Mouse (Mus musculus) midbrain, embryonic 10.5 days (tissue): ENCODE data around the gene Prkrip1. TPM values are rescaled to one million over a fixed set of nuclear protein-coding genes. Genes with fewer than 3 reads are reported as not detected.
A peak's percentile ranks its signal among the peaks of the same experiment; 100 is the strongest.

ENCODE experiments used
- DNase-seq: peaks from one replicate; pipeline ENCODE4 v3.0.0-alpha.2; 2017; ENCODE audit warnings: low spot score
- H3K27ac ChIP-seq: fragments of 300-500 bp; sonication (generic); replicated peaks from 2 replicates; pipeline ENCODE4 v1.5.1; 2016; ENCODE audit warnings: mild to moderate bottlenecking
- H3K27me3 ChIP-seq: fragments of 300-500 bp; sonication (generic); 2 replicates; pipeline ENCODE4 v1.6.1; 2016; ENCODE audit warnings: low read depth, mild to moderate bottlenecking; ENCODE audit not compliant: poor library complexity, severe bottlenecking
- H3K36me3 ChIP-seq: fragments of 300-500 bp; sonication (generic); 2 replicates; pipeline ENCODE4 v1.6.1; 2016; ENCODE audit warnings: mild to moderate bottlenecking, moderate library complexity
- H3K4me1 ChIP-seq: fragments of 300-500 bp; sonication (generic); 2 replicates; pipeline ENCODE4 v1.6.1; 2016
- H3K4me3 ChIP-seq: fragments of 300-500 bp; sonication (generic); 2 replicates; pipeline ENCODE4 v1.5.1; 2016; ENCODE audit warnings: mild to moderate bottlenecking, moderate library complexity
- H3K9me3 ChIP-seq: fragments of 300-500 bp; sonication (generic); replicated peaks from 2 replicates; pipeline ENCODE4 v1.6.1; 2016; ENCODE audit warnings: mild to moderate bottlenecking
- WGBS: fragments of 180-500 bp; shearing (Covaris S2); methylation state at CpG from one replicate; pipeline ENCODE4 v1.1.7; 2016; 5-methylcytosine and 5-hydroxymethylcytosine counted together
- polyA plus RNA-seq: library from polyadenylated mRNA; unstranded; fragments of >200 nt; fragmentation: Nextera tagmentation; extraction: Ambion mirVana; gene quantifications from 2 replicates; pipeline ENCODE4 v1.2.1, GENCODE M21; 2016

Prkrip1 gene
- polyA plus RNA-seq, 1 experiment from 2014 or later: 72.9 TPM

GRCm38 (mm10) chr5:136143161-136143755 is 55.5 kb downstream of the Prkrip1 start:
- Histone ChIP-seq H3K27ac (no peak overlapping the region), H3K9me3 (no peaks in the 10 kb centered on the region), H3K36me3 (peaks cover 43% of the 10 kb centered on the region), H3K27me3 (no peaks in the 10 kb centered on the region), H3K4me1 (no peaks in the 10 kb centered on the region), H3K4me3 (no peak overlapping the region)
- no peak for DNase-seq
- 86% methylated on average over 6 of the region's 6 CpGs for WGBS

DNA sequence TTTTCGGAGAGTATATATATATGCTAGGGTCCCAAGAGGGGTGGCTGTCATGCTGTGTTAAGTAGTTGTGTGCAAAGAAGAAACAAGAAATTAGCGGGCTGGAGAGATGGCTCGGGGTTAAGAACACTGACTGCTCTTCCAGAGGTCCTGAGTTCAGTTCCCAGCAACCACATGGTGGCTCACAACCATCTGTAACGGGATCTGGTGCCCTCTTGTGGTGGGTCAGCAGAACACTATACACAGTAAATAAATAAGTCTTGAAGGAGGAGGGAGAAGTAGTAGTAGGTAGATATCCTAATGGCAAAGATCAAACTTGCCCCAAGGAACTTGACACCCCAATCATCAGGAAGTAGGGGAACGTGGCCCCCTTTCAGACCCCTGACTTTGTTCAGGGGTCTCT is 56.0 kb downstream of the Prkrip1 start:
- 83% methylated on average over 5 of the region's 5 CpGs for WGBS
- Histone ChIP-seq H3K4me3 (no peak overlapping the region), H3K27me3 (no peaks in the 10 kb centered on the region), H3K4me1 (no peaks in the 10 kb centered on the region; the same call in 1 of the 2 replicates), H3K9me3 (no peaks in the 10 kb centered on the region), H3K36me3 (peaks cover 46% of the 10 kb centered on the region), H3K27ac (no peak overlapping the region)
- DNase-seq: no peak

DNA sequence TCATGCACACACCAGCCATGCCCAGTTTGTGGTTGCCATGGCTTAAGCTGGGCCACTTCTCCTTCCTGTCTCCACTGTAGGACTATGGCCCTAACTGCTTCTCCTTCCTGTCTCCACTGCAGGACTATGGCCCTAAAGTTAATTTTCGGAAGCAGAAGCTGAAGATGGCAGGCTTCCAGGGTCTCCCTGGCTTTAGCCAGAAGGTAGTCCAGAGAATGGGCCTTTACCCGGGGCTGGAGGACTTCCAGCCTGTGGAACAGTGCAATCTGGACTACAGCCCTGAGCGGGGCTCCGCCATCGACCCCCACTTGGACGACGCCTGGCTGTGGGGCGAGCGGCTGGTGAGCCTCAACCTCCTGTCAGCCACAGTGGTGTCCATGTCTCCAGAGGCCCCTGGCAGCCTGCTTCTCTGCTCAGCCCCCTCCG is 58.7 kb downstream of the Prkrip1 start:
- no peak for DNase-seq
- Histone ChIP-seq H3K36me3 (peaks cover 46% of the 10 kb centered on the region), H3K4me3 (no peak overlapping the region), H3K27me3 (no peaks in the 10 kb centered on the region), H3K4me1 (peaks cover 14% of the 10 kb centered on the region), H3K27ac (no peak overlapping the region), H3K9me3 (no peaks in the 10 kb centered on the region)
- WGBS: 95% methylated on average over 10 of the region's 10 CpGs

DNA sequence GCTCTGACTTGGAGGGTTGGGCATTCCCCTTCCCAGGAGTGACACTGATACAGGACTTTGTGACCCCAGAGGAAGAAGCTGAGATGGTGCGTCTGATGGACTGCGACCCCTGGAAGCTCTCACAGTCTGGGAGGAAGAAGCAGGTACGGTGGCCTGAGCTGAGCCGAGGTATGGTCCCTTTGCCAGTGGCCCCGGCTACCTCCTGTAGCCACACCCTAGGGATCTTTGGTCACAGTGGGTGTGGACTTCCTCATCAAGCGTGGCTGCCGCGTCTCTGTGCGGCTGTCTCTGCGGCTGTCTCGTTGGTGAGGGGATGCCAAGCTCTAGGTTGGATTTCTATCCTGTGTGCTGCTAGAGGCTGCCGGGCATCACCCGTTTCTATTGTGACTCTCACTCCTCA is 59.4 kb downstream of the Prkrip1 start:
- Histone ChIP-seq H3K27me3 (no peaks in the 10 kb centered on the region), H3K4me1 (peaks cover 21% of the 10 kb centered on the region), H3K4me3 (no peak overlapping the region), H3K36me3 (peaks cover 46% of the 10 kb centered on the region), H3K27ac (no peak overlapping the region), H3K9me3 (no peaks in the 10 kb centered on the region)
- no peak for DNase-seq
- WGBS: 95% methylated on average over 13 of the region's 13 CpGs

DNA sequence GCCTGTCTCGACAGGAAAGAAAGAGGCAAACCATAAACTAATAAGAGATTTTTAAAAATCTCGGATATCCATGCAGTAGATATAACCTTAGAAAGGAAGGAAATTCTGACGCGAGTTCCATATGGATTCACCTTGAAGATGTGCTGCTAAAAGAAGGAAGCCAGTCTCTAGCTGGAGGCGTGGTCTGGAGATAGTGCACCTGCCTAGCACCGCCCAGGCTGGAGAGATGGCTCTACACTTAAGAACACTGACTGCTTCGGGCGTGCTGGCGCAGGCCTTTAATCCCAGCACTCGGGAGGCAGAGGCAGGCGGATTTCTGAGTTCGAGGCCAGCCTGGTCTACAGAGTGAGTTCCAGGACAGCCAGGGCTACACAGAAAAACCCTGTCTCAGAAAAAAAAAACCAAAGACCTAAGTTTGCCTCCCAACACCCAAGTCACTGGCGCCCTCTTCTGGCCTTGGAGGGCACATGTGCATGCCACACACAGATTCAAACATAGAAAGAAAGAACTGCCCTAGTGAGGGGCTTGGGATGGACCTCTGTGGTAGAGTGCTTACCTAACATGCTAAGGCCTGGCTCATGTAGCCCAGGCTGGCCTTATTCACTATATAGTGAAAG is 61.0 kb downstream of the Prkrip1 start:
- Histone ChIP-seq H3K27ac (no peak overlapping the region), H3K4me1 (peaks cover 21% of the 10 kb centered on the region), H3K36me3 (peaks cover 62% of the 10 kb centered on the region), H3K27me3 (no peaks in the 10 kb centered on the region), H3K9me3 (no peaks in the 10 kb centered on the region), H3K4me3 (0 out of 2 replicates have a peak overlapping the region, but pooled peaks have one; percentile 75)
- peak; percentile 35 for DNase-seq
- WGBS: 76% methylated on average over 13 of the region's 13 CpGs

- Histone ChIP-seq H3K4me3 (peak overlapping the region; percentile 75), H3K27me3 (no peaks in the 10 kb centered on the region), H3K9me3 (no peaks in the 10 kb centered on the region), H3K27ac (peak overlapping the region; percentile 88), H3K36me3 (peaks cover 62% of the 10 kb centered on the region), H3K4me1 (peaks cover 21% of the 10 kb centered on the region)
- 9% methylated on average over 20 of the region's 20 CpGs for WGBS
- peak; percentile 19 for DNase-seq
These were observed 62.3 kb downstream of the Prkrip1 start for GRCm38 (mm10) chr5:136136292-136136990.

GRCm38 (mm10) chr5:136135571-136136291 is 63.0 kb downstream of the Prkrip1 start, which contains the start of the genes Lrwd1 and Alkbh4:
Gene Lrwd1, minus strand, starts transcription at chr5:136136074.
Gene Alkbh4, plus strand, starts transcription at chr5:136136146.
- Histone ChIP-seq H3K4me3 (peak within 1 kb of the TSS; percentile 75), H3K9me3 (no peaks in the 10 kb centered on the region), H3K36me3 (peaks cover 62% of the 10 kb centered on the region), H3K27me3 (no peaks in the 10 kb centered on the region), H3K27ac (peak within 1 kb of the TSS; percentile 88), H3K4me1 (peaks cover 21% of the 10 kb centered on the region)
- peak; percentile 96 for DNase-seq
- WGBS: under 1% methylated on average over 60 of the region's 60 CpGs

Other genes starting within 250 kb of the Prkrip1 start
- 1.7 TPM in 2 replicates for gene Ssc4d, start 224.4 kb downstream of the Prkrip1 start, polyA plus RNA-seq
- gene Zp3, start 218.9 kb downstream of the Prkrip1 start, polyA plus RNA-seq: 0.10 TPM in 1 of 2 replicates, not detected in the other
- gene Dtx2, start 204.2 kb downstream of the Prkrip1 start, polyA plus RNA-seq: 36.3 and 39.6 TPM in 2 replicates
- 0.10 TPM in 1 of 2 replicates, not detected in the other for gene Upk3b, start 160.5 kb downstream of the Prkrip1 start, polyA plus RNA-seq
- 0.50 and 0.72 TPM in 2 replicates for gene Upk3bl, start 144.5 kb downstream of the Prkrip1 start, polyA plus RNA-seq
- gene Rasa4, start 115.0 kb downstream of the Prkrip1 start, polyA plus RNA-seq: 3.6 and 6.3 TPM in 2 replicates
- 286 and 311 TPM in 2 replicates for gene Polr2j, start 82.3 kb downstream of the Prkrip1 start, polyA plus RNA-seq
- gene Lrwd1, start 62.9 kb downstream of the Prkrip1 start, polyA plus RNA-seq: 56.9 and 59.0 TPM in 2 replicates
- gene Alkbh4, start 62.8 kb downstream of the Prkrip1 start, polyA plus RNA-seq: 27.1 and 27.5 TPM in 2 replicates
- 8.0 and 10.8 TPM in 2 replicates for gene Orai2, start 28.2 kb downstream of the Prkrip1 start, polyA plus RNA-seq
- 13.2 and 13.7 TPM in 2 replicates for gene Sh2b2, start 47.6 kb upstream of the Prkrip1 start, polyA plus RNA-seq